Mouse (Mus musculus) hindbrain, embryonic 13.5 days (tissue): Measurements from ENCODE around the gene Tbce. TPM values are rescaled to one million over a fixed set of nuclear protein-coding genes. Genes with fewer than 3 reads are reported as not detected.
"Not testable (repeated sequence)": the region's sequence is repeated elsewhere in the genome, so short reads cannot be mapped to it uniquely, and the experiment has no call there.

ENCODE experiments used
- ATAC-seq: fragments of 200-750 bp; cut with Nextera tagmentation; 2 replicates; pipeline ENCODE4 v1.8.0; 2017; ENCODE audit warnings: moderate TSS enrichment; ENCODE audit not compliant: low FRiP score
- H3K27ac ChIP-seq: fragments of 300-500 bp; sonication (generic); 2 replicates; pipeline ENCODE4 v1.5.1; 2015; ENCODE audit warnings: inconsistent platforms, mild to moderate bottlenecking, moderate library complexity
- H3K27me3 ChIP-seq: fragments of 300-500 bp; sonication (generic); 2 replicates; pipeline ENCODE4 v1.6.1; 2015; ENCODE audit warnings: mild to moderate bottlenecking, inconsistent platforms
- H3K36me3 ChIP-seq: fragments of 300-500 bp; sonication (generic); 2 replicates; pipeline ENCODE4 v1.6.1; 2015; ENCODE audit warnings: mild to moderate bottlenecking, inconsistent platforms
- H3K4me1 ChIP-seq: fragments of 300-500 bp; sonication (generic); replicated peaks from 2 replicates; pipeline ENCODE4 v1.6.1; 2015; ENCODE audit warnings: inconsistent platforms
- H3K4me2 ChIP-seq: fragments of 300-500 bp; sonication (generic); 2 replicates; pipeline ENCODE4 v1.6.1; 2015; ENCODE audit warnings: inconsistent platforms, mild to moderate bottlenecking, moderate library complexity
- H3K4me3 ChIP-seq: fragments of 300-500 bp; sonication (generic); 2 replicates; pipeline ENCODE4 v1.5.1; 2015; ENCODE audit warnings: mild to moderate bottlenecking, inconsistent platforms
- H3K9ac ChIP-seq: fragments of 300-500 bp; sonication (generic); 2 replicates; pipeline ENCODE4 v1.6.1; 2015; ENCODE audit warnings: mild to moderate bottlenecking, inconsistent platforms
- H3K9me3 ChIP-seq: fragments of 300-500 bp; sonication (generic); 2 replicates; pipeline ENCODE4 v1.6.1; 2016; ENCODE audit warnings: inconsistent platforms
- WGBS: fragments of 180-500 bp; shearing (Covaris S2); methylation state at CpG from one replicate; pipeline ENCODE4 v1.1.7; 2015; 5-methylcytosine and 5-hydroxymethylcytosine counted together
- polyA plus RNA-seq: library from polyadenylated mRNA; unstranded; fragments of >200 nt; fragmentation: Nextera tagmentation; extraction: Ambion mirVana; gene quantifications from 2 replicates; pipeline ENCODE4 v1.2.1, GENCODE M21; 2015

Gene Tbce
- polyA plus RNA-seq, 1 experiment from 2014 or later: 106 TPM

DNA sequence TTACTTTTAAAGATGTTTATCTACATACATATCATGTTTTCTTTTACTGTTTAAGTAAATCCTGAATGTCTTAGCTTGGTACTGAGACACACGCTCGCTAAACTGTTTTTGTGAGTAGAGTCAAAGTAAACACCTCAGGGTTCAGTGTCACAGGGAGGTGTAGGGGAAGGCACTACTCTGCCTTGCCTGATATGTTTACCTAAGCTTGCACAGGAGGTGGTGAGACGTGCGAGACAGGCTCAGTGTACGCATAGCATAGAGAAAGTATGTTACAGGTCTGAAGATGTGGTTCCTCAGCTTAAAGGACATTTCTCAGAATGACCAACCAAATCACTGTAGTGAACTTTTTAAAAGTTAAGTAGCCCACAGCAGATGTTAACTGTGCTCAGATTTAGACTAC, 42.0 kb downstream of the Tbce start:
- Histone ChIP-seq H3K4me2 (no peak overlapping the region), H3K36me3 (peaks cover 92% of the 10 kb centered on the region), H3K4me3 (no peak overlapping the region), H3K4me1 (no peaks in the 10 kb centered on the region), H3K9ac (no peak overlapping the region), H3K27ac (no peak overlapping the region), H3K27me3 (no peaks in the 10 kb centered on the region), H3K9me3 (no peaks in the 10 kb centered on the region)
- 94% methylated on average over 5 of the region's 5 CpGs for WGBS
- ATAC-seq: no peak

GRCm38 (mm10) chr13:13995046-13995445, 44.4 kb downstream of the Tbce start:
- no peak overlapping the region for H3K4me3 ChIP-seq
- H3K4me1 ChIP-seq: no peaks in the 10 kb centered on the region
- no peak overlapping the region for H3K9ac ChIP-seq
- ATAC-seq: no peak
- no peaks in the 10 kb centered on the region for H3K9me3 ChIP-seq
- 94% methylated on average over 5 of the region's 5 CpGs for WGBS
- H3K27me3 ChIP-seq: no peaks in the 10 kb centered on the region
- peaks cover 86% of the 10 kb centered on the region for H3K36me3 ChIP-seq
- H3K27ac ChIP-seq: no peak overlapping the region
- no peak overlapping the region for H3K4me2 ChIP-seq

DNA sequence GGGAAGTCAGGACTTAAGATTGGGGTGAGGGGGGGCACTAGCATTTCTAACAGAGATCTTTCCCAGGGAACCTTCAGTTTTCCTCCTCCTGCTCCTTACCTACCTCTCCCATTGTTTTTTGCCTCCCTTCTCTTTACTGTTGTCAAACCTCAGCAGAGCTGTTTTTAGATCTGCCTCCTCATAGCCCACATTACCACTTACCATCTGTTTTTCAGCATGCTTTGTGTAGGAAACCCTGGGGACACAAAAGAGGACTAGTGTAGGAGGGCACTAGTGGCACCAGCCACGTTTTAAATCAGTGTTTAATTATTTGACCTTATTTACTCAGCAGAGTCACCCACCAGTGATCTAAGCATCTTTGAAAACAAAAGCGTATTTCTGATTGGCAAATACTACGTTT, 46.4 kb downstream of the Tbce start:
- Histone ChIP-seq H3K9me3 (no peaks in the 10 kb centered on the region), H3K4me1 (no peaks in the 10 kb centered on the region), H3K9ac (no peak overlapping the region), H3K36me3 (peaks cover 81% of the 10 kb centered on the region), H3K4me3 (no peak overlapping the region), H3K4me2 (no peak overlapping the region), H3K27ac (no peak overlapping the region), H3K27me3 (no peaks in the 10 kb centered on the region)
- WGBS: 75% methylated on average over 3 of the region's 3 CpGs
- ATAC-seq: no peak

DNA sequence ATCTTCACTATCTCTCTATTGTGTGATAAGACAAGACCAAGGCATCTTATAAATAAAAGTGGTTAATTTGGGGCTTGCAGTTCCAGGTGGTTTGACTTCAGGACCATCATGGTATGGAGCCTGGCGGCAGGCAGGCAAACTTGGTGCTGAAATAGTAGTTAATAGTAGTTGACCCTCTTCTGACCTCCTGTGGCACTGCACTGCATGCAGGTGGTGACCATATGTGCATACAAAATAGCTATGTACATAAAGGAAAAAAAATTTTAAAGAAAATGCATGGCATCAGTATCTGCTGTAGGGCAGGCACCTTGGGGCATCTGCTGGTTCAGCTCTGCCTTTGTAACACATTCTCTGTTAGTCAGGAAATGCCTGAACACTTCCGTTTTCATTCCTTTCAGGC, 49.0 kb downstream of the Tbce start:
- Histone ChIP-seq H3K4me2 (no peak overlapping the region), H3K27ac (no peak overlapping the region), H3K9ac (no peak overlapping the region), H3K9me3 (no peaks in the 10 kb centered on the region), H3K4me1 (no peaks in the 10 kb centered on the region), H3K27me3 (no peaks in the 10 kb centered on the region), H3K4me3 (no peak overlapping the region), H3K36me3 (peaks cover 57% of the 10 kb centered on the region)
- ATAC-seq: no peak
- WGBS: 84% methylated on average over 2 of the region's 2 CpGs

DNA sequence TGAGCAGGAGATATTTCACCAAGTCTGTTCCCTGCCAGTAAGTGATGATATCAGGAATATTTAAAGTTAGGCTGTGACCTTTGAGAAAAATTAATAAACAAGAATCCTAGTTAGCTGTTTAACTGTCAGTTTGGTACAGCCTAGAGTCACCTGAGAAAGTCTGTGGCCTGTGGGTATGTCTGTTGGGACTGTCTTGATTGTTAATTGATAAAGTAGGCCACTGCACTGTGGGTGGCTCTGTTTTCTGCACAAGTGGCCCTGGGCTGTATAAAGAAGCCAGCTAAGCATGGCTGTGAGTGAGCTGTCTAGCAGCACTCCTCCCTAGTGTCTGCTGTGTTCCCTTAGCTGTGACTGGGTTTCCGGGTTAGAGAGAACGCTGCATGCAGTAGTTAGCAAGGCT, 50.3 kb downstream of the Tbce start:
- Histone ChIP-seq H3K9me3 (no peaks in the 10 kb centered on the region), H3K4me2 (no peak overlapping the region), H3K27me3 (no peaks in the 10 kb centered on the region), H3K4me1 (no peaks in the 10 kb centered on the region), H3K4me3 (no peak overlapping the region), H3K27ac (no peak overlapping the region), H3K9ac (no peak overlapping the region), H3K36me3 (peaks cover 49% of the 10 kb centered on the region)
- 90% methylated on average over 2 of the region's 2 CpGs for WGBS
- ATAC-seq: no peak

DNA sequence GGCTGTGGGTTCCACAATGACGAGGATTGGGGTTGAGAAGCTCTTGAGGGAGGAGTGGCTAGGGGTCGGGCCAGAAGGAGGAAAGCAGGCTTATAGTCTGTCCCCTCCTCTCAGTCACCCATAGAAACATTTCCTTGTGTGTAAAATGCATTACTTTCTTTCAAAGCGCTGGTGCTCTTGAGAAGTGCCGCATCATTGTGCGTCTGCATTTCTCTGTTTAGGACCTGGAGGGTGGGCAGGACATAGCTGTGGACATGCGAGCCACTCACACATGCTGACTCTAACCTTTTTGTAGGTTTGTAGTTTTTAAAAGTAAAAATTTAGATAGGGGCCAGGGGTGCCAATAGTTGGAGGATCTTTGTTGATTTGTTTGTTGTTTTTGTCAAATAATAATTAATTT, 55.9 kb downstream of the Tbce start:
- Histone ChIP-seq H3K4me3 (no peak overlapping the region), H3K4me2 (no peak overlapping the region), H3K27ac (no peak overlapping the region), H3K27me3 (no peaks in the 10 kb centered on the region), H3K9ac (no peak overlapping the region), H3K36me3 (peaks cover 28% of the 10 kb centered on the region), H3K4me1 (no peaks in the 10 kb centered on the region), H3K9me3 (no peaks in the 10 kb centered on the region)
- WGBS: 91% methylated on average over 6 of the region's 6 CpGs
- ATAC-seq: no peak

GRCm38 (mm10) chr13:13981842-13982241, 57.6 kb downstream of the Tbce start:
- 73% methylated on average over 1 of the region's 1 CpGs for WGBS
- not testable (repeated sequence) for ATAC-seq, H3K9ac ChIP-seq, H3K27ac ChIP-seq, H3K27me3 ChIP-seq, H3K9me3 ChIP-seq, H3K4me3 ChIP-seq, H3K4me1 ChIP-seq, H3K4me2 ChIP-seq
- H3K36me3 ChIP-seq: peaks cover 30% of the 10 kb centered on the region

DNA sequence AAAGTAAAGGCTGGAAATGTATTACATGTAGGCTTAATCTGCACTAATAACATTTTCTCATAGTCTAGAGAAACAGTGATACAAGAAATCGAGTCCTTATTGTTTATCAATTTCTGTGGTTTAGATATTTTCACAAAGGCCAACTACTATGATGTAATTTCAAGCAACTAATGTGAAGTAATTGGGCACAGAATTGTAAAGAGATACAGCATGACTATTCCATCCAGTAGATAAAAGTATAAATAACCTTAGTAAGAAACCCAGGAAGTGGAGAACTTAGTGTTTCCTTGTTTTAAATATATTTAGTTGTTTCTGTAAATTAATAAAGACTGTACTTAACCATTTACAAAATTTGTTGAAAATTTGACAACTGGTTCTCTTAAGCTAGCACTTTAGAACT, 69.6 kb downstream of the Tbce start:
- Histone ChIP-seq H3K27ac (no peak overlapping the region), H3K9ac (no peak overlapping the region), H3K27me3 (no peaks in the 10 kb centered on the region), H3K9me3 (no peaks in the 10 kb centered on the region), H3K36me3 (peaks cover 11% of the 10 kb centered on the region), H3K4me2 (no peak overlapping the region), H3K4me3 (no peak overlapping the region), H3K4me1 (no peaks in the 10 kb centered on the region)
- 94% methylated on average over 1 of the region's 1 CpGs for WGBS
- ATAC-seq: no peak

GRCm38 (mm10) chr13:13968629-13969111, 70.8 kb downstream of the Tbce start:
- 92% methylated on average over 4 of the region's 4 CpGs for WGBS
- ATAC-seq: no peak

GRCm38 (mm10) chr13:13966172-13966571, 73.3 kb downstream of the Tbce start:
- Histone ChIP-seq H3K4me3 (no peak overlapping the region), H3K27me3 (no peaks in the 10 kb centered on the region), H3K9ac (no peak overlapping the region), H3K36me3 (peaks cover 8% of the 10 kb centered on the region), H3K9me3 (no peaks in the 10 kb centered on the region), H3K4me2 (no peak overlapping the region), H3K27ac (no peak overlapping the region), H3K4me1 (no peaks in the 10 kb centered on the region)
- no peak for ATAC-seq
- 89% methylated on average over 4 of the region's 4 CpGs for WGBS

More at GRCm38 (mm10) chr13:13968629-13969111, 70.8 kb downstream of the Tbce start:
- no peak overlapping the region for H3K4me3 ChIP-seq
- no peaks in the 10 kb centered on the region for H3K4me1 ChIP-seq
- H3K36me3 ChIP-seq: peaks cover 11% of the 10 kb centered on the region
- H3K27me3 ChIP-seq: no peaks in the 10 kb centered on the region
- no peaks in the 10 kb centered on the region for H3K9me3 ChIP-seq
- H3K9ac ChIP-seq: no peak overlapping the region
- no peak overlapping the region for H3K27ac ChIP-seq
- no peak overlapping the region for H3K4me2 ChIP-seq

DNA sequence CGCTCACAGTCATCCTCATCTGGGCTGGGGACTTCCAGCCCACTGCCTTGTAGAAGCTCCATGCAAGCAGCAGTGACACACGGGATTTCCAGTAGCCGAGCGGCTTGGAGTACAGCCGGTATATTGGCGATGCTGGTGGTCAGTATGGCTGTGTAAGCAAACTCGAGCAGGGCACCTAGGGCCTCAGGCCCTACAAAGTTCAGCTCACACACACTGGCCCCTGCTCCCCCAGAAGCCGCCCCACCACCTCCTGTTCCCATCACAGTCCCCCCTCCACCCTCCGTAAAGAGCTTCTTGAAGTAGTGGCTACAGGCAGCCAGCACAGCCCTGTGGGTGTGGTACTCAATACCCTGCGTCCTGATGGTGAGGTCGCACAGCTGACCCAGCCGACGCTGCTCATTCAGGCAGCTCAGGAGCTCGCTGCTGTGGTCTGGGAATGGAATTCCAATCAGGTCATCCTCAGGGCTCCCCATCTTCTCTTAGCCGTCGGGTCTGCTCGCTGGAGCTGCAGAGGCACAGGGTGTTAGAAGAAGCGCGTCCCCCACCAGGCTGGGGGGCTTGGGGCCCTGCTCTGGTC, 74.0 kb downstream of the Tbce start:
- no peaks in the 10 kb centered on the region for H3K9me3 ChIP-seq
- peaks cover 4% of the 10 kb centered on the region for H3K36me3 ChIP-seq
- H3K27me3 ChIP-seq: no peaks in the 10 kb centered on the region
- H3K4me2 ChIP-seq: no peak overlapping the region
- no peak for ATAC-seq
- H3K4me3 ChIP-seq: no peak overlapping the region
- H3K4me1 ChIP-seq: no peaks in the 10 kb centered on the region
- H3K27ac ChIP-seq: no peak overlapping the region
- 70% methylated on average over 19 of the region's 19 CpGs for WGBS
- no peak overlapping the region for H3K9ac ChIP-seq

GRCm38 (mm10) chr13:13961046-13961445, 78.4 kb downstream of the Tbce start:
- no peak for ATAC-seq
- H3K9me3 ChIP-seq: no peaks in the 10 kb centered on the region
- H3K4me3 ChIP-seq: no peak overlapping the region
- H3K4me1 ChIP-seq: no peaks in the 10 kb centered on the region
- no peak overlapping the region for H3K4me2 ChIP-seq
- no peak overlapping the region for H3K27ac ChIP-seq
- WGBS: 91% methylated on average over 4 of the region's 4 CpGs
- H3K9ac ChIP-seq: no peak overlapping the region
- no peaks in the 10 kb centered on the region for H3K27me3 ChIP-seq
- H3K36me3 ChIP-seq: peaks cover 5% of the 10 kb centered on the region; the same call in 1 of the 2 replicates

GRCm38 (mm10) chr13:13960211-13960610, 79.2 kb downstream of the Tbce start:
- no peak for ATAC-seq
- 92% methylated on average over 4 of the region's 4 CpGs for WGBS
- Histone ChIP-seq H3K9ac (no peak overlapping the region), H3K27me3 (no peaks in the 10 kb centered on the region), H3K4me3 (no peak overlapping the region), H3K9me3 (no peaks in the 10 kb centered on the region), H3K36me3 (peaks cover 5% of the 10 kb centered on the region; the same call in 1 of the 2 replicates), H3K4me1 (peaks cover 8% of the 10 kb centered on the region), H3K27ac (no peak overlapping the region), H3K4me2 (no peak overlapping the region)
